Mouse (Mus musculus) left cerebral cortex, adult 2 months (tissue): ENCODE results near the gene Dip2b. TPM values are rescaled to one million over a fixed set of nuclear protein-coding genes. Genes with fewer than 3 reads are reported as not detected.

Source experiments
- DNase-seq, 2 experiments: peaks; one replicate each; pipeline ENCODE4 v3.0.0; 2021 to 2022; ENCODE audit warnings: low spot score in 2 of 2, mixed read lengths in 1 of 2; ENCODE audit errors: extremely low spot score in 1 of 2
- H3K27ac ChIP-seq: fragments of 200-600 bp; 2 replicates; pipeline ENCODE4 v1.8.1; 2022
- H3K4me3 ChIP-seq: fragments of 200-600 bp; 2 replicates; pipeline ENCODE4 v1.8.1; 2022
- CTCF ChIP-seq: fragments of 200-600 bp; IDR thresholded peaks from 2 replicates; pipeline ENCODE4 v1.8.1; 2022; ENCODE audit warnings: antibody characterized with exemption, mild to moderate bottlenecking, moderate library complexity
- intact Hi-C: fragments of 180-260 bp; cut with DNase I; formaldehyde crosslinking; loops from one replicate; pipeline ENCODE4 v1.15.1; 2025
- total RNA-seq, 2 experiments: library from RNA; stranded (reverse); gene quantifications; 2 replicates each; pipeline ENCODE4 v1.2.3; 2021

Dip2b gene
- total RNA-seq, 2 experiments from 2014 or later = 62.6 to 71.3 TPM

- no peak for TF ChIP-seq CTCF
- no peak for DNase-seq
- Histone ChIP-seq H3K27ac (no peak overlapping the region), H3K4me3 (no peak overlapping the region)
- intact Hi-C loops = no loop called here
Observed at GRCm38 (mm10) chr15:100073696-100074453, 35.4 kb downstream of the Dip2b start.

GRCm38 (mm10) chr15:100074754-100075153 lies 36.3 kb downstream of the Dip2b start:
- no peak for TF ChIP-seq CTCF
- no peak overlapping the region for H3K4me3 ChIP-seq
- no peak for DNase-seq
- no peak overlapping the region for H3K27ac ChIP-seq
- intact Hi-C loops = no loop called here

- DNase-seq = no peak
- intact Hi-C loops = no loop called here
- Histone ChIP-seq H3K4me3 (no peak overlapping the region), H3K27ac (no peak overlapping the region; the same call in 1 of the 2 replicates)
- no peak for TF ChIP-seq CTCF
Observed at GRCm38 (mm10) chr15:100076362-100076761, 37.9 kb downstream of the Dip2b start.

- Histone ChIP-seq H3K4me3 (no peak overlapping the region), H3K27ac (peak overlapping the region; percentile 37; the same call in 1 of the 2 replicates)
- no peak for DNase-seq
- no peak for TF ChIP-seq CTCF
- intact Hi-C loops = no loop called here
Observed at GRCm38 (mm10) chr15:100080833-100081477, 42.5 kb downstream of the Dip2b start.

- H3K4me3 ChIP-seq = no peak overlapping the region
- intact Hi-C loops = no loop called here
- DNase-seq = no peak
- H3K27ac ChIP-seq = peak overlapping the region; percentile 37; the same call in 1 of the 2 replicates
- TF ChIP-seq CTCF = no peak
Observed at GRCm38 (mm10) chr15:100081478-100081998, 43.1 kb downstream of the Dip2b start.

GRCm38 (mm10) chr15:100082052-100082451 lies 43.6 kb downstream of the Dip2b start:
- H3K4me3 ChIP-seq = no peak overlapping the region
- no peak for TF ChIP-seq CTCF
- intact Hi-C loops = no loop called here
- DNase-seq = no peak
- H3K27ac ChIP-seq = peak overlapping the region; percentile 8; the same call in 1 of the 2 replicates

- H3K27ac ChIP-seq = no peak overlapping the region
- no peak overlapping the region for H3K4me3 ChIP-seq
- TF ChIP-seq CTCF = no peak
- no peak for DNase-seq
- intact Hi-C loops = no loop called here
Observed at GRCm38 (mm10) chr15:100082733-100083132, 44.3 kb downstream of the Dip2b start.

- no peak for TF ChIP-seq CTCF
- Histone ChIP-seq H3K4me3 (no peak overlapping the region), H3K27ac (no peak overlapping the region)
- no peak for DNase-seq
- intact Hi-C loops = no loop called here
Observed at GRCm38 (mm10) chr15:100083882-100084281, 45.4 kb downstream of the Dip2b start.

- Histone ChIP-seq H3K4me3 (no peak overlapping the region), H3K27ac (no peak overlapping the region)
- intact Hi-C loops = no loop called here
- TF ChIP-seq CTCF = no peak
- no peak for DNase-seq
Observed at GRCm38 (mm10) chr15:100084882-100085281, 46.4 kb downstream of the Dip2b start.

- H3K4me3 ChIP-seq = no peak overlapping the region
- intact Hi-C loops = no loop called here
- no peak for TF ChIP-seq CTCF
- peak overlapping the region; percentile 48; the same call in 1 of the 2 replicates for H3K27ac ChIP-seq
- DNase-seq = peak in 1 of 2 experiments; percentile 31
Observed at GRCm38 (mm10) chr15:100088021-100088420, 49.6 kb downstream of the Dip2b start.

GRCm38 (mm10) chr15:100089645-100090053 lies 51.2 kb downstream of the Dip2b start:
- intact Hi-C loops = no loop called here
- peak; percentile 14 for TF ChIP-seq CTCF
- Histone ChIP-seq H3K4me3 (no peak overlapping the region), H3K27ac (peak overlapping the region; percentile 47)
- peak in 1 of 2 experiments; percentile 40 for DNase-seq

GRCm38 (mm10) chr15:100091818-100092217 lies 53.4 kb downstream of the Dip2b start:
- Histone ChIP-seq H3K27ac (peak overlapping the region; percentile 22), H3K4me3 (no peak overlapping the region)
- intact Hi-C loops = loop anchor here (2.0 kb wide), 1 partner anchor 51 kb away; no protein-coding TSS in a partner anchor
- TF ChIP-seq CTCF = no peak
- no peak for DNase-seq
